Mouse (Mus musculus) heart, postnatal 0 days (tissue): Measurements from ENCODE around the gene Gm1043. TPM values are rescaled to one million over a fixed set of nuclear protein-coding genes. Genes with fewer than 3 reads are reported as not detected.

Source experiments
- ATAC-seq: fragments of 200-750 bp; cut with Nextera tagmentation; 2 replicates; pipeline ENCODE4 v1.8.0; 2017; ENCODE audit warnings: low read depth, moderate number of reproducible peaks, moderate library complexity; ENCODE audit not compliant: insufficient read depth
- DNase-seq: peaks from one replicate; pipeline ENCODE4 v3.0.0-alpha.2; 2016; ENCODE audit warnings: low spot score
- H3K27ac ChIP-seq: fragments of 300-500 bp; sonication (generic); 2 replicates; pipeline ENCODE4 v1.5.1; 2014; ENCODE audit warnings: low read depth, mild to moderate bottlenecking
- H3K27me3 ChIP-seq: fragments of 300-500 bp; sonication (generic); 2 replicates; pipeline ENCODE4 v1.6.1; 2014; ENCODE audit warnings: low read length, mixed read lengths; ENCODE audit not compliant: control insufficient read depth, insufficient read depth
- H3K36me3 ChIP-seq: fragments of 300-500 bp; sonication (generic); replicated peaks from 2 replicates; pipeline ENCODE4 v1.6.1; 2014; ENCODE audit warnings: low read length, mixed read lengths; ENCODE audit not compliant: control insufficient read depth, insufficient read depth
- H3K4me1 ChIP-seq: fragments of 300-500 bp; sonication (generic); 2 replicates; pipeline ENCODE4 v1.6.1; 2014; ENCODE audit warnings: antibody characterized with exemption; ENCODE audit not compliant: control insufficient read depth, insufficient read depth
- H3K4me2 ChIP-seq: fragments of 300-500 bp; sonication (generic); 2 replicates; pipeline ENCODE4 v1.6.1; 2014; ENCODE audit warnings: low read depth, mild to moderate bottlenecking, low read length, moderate library complexity
- H3K4me3 ChIP-seq: fragments of 300-500 bp; sonication (generic); 2 replicates; pipeline ENCODE4 v1.5.1; 2014; ENCODE audit warnings: low read depth, low read length
- H3K9ac ChIP-seq: fragments of 300-500 bp; sonication (generic); replicated peaks from 2 replicates; pipeline ENCODE4 v1.6.1; 2014; ENCODE audit warnings: low read depth, low read length, mixed read lengths
- H3K9me3 ChIP-seq: fragments of 300-500 bp; sonication (generic); replicated peaks from 2 replicates; pipeline ENCODE4 v1.6.1; 2016; ENCODE audit warnings: low read length; ENCODE audit not compliant: control insufficient read depth
- CTCF ChIP-seq: IDR thresholded peaks from 2 replicates; pipeline ENCODE4 v1.5.1; 2016; ENCODE audit warnings: antibody characterized with exemption, control low read depth, low read depth
- EP300 ChIP-seq: IDR thresholded peaks from 2 replicates; pipeline ENCODE4 v1.6.1; 2016; ENCODE audit warnings: antibody characterized with exemption, low read depth
- WGBS: fragments of 180-500 bp; shearing (Covaris S2); extraction: QIAGEN DNeasy Blood & Tissue Kit; methylation state at CpG from one replicate; pipeline ENCODE4 v1.1.7; 2014; 5-methylcytosine and 5-hydroxymethylcytosine counted together
- polyA plus RNA-seq: library from polyadenylated mRNA; unstranded; fragments of >200 nt; fragmentation: Nextera tagmentation; extraction: Ambion mirVana; gene quantifications from 2 replicates; pipeline ENCODE4 v1.2.1, GENCODE M21; 2015
- total RNA-seq: library from RNA; depleted of rRNA; stranded (reverse); fragments of >200 nt; gene quantifications from 2 replicates; pipeline ENCODE4 v1.2.3, GENCODE M21; 2014; ENCODE audit warnings: low replicate concordance

Gm1043 gene
- total and polyA plus RNA-seq, 2 experiments from 2014 or later, result not detected

DNA sequence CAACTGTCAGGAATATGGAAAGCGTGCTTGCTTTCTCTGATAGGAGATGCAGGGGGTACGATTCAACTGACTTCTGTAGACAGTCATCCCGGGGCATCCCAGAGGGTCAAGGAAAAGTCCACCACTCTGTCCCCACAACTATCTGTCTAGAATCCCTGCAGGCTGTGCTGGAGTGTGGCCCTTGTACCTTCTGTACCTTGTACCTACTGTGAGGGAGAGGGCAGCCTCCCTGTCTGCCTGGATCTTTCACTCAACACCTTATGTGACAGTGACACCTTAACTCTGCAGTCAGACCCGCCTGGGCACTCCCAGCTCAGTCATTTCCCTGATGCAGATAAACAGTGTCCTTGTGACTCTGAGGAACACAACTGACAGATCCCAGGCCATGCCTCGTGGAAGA, 65.5 kb downstream of the Gm1043 start:
- no peaks in the 10 kb centered on the region for H3K36me3 ChIP-seq
- no peak for DNase-seq
- no peak overlapping the region for H3K27ac ChIP-seq
- H3K9me3 ChIP-seq, result no peaks in the 10 kb centered on the region
- ATAC-seq, result no peak
- 0 out of 2 replicates have a peak, but pooled peaks cover 9% of the 10 kb centered on the region for H3K27me3 ChIP-seq
- no peak overlapping the region for H3K4me3 ChIP-seq
- TF ChIP-seq CTCF (no peak), EP300 (no peak)
- no peaks in the 10 kb centered on the region for H3K4me1 ChIP-seq
- no peak overlapping the region for H3K9ac ChIP-seq
- H3K4me2 ChIP-seq, result no peak overlapping the region
- 55% methylated on average over 5 of the region's 5 CpGs for WGBS

DNA sequence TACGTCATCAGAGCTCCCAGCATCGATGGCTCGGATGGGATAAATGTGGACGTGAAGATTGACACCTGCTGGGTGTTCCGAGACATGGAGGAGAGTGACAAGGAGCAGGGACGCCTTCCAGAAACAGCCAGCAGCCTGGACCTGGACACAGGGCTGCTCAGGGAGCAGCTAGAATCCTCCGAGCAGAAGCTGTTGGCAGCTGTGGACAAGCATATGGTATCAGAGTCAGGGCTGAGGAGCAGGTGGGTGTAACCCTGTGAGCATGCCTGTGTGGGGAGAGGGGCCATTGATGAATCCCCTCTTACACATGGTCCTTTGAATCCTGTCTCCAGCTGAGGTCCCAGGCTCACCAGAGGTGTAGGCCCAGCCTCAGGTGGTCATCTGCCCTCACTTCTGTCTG, 69.3 kb downstream of the Gm1043 start:
- Histone ChIP-seq H3K9me3 (no peaks in the 10 kb centered on the region), H3K9ac (no peak overlapping the region), H3K4me1 (no peaks in the 10 kb centered on the region), H3K36me3 (no peaks in the 10 kb centered on the region), H3K27me3 (peaks cover 15% of the 10 kb centered on the region; the same call in 1 of the 2 replicates), H3K27ac (no peak overlapping the region), H3K4me2 (no peak overlapping the region), H3K4me3 (no peak overlapping the region)
- TF ChIP-seq EP300, result no peak
- TF ChIP-seq CTCF, result no peak
- WGBS, result 53% methylated on average over 7 of the region's 7 CpGs
- DNase-seq (no peak), ATAC-seq (no peak)

DNA sequence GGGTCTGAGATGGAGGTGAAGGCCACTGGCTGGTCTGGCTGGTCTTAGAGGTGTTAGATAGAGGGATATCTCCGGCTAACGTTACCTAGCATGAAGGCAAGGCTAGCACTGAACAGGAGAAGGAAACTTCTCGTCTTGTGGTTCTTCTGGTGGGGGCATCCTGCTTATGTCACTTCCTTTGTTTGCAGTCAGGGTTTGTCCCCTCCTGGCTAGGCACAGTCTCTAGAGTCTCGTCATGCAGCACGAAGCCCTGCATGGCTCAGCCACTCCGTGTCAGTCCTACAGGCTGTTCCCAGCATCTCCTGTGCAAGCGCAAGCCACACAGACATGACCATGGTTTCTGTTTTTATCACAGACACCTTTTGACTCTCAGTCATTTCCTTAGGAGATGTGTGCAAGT, 73.2 kb downstream of the Gm1043 start:
- H3K9ac ChIP-seq, result no peak overlapping the region

DNA sequence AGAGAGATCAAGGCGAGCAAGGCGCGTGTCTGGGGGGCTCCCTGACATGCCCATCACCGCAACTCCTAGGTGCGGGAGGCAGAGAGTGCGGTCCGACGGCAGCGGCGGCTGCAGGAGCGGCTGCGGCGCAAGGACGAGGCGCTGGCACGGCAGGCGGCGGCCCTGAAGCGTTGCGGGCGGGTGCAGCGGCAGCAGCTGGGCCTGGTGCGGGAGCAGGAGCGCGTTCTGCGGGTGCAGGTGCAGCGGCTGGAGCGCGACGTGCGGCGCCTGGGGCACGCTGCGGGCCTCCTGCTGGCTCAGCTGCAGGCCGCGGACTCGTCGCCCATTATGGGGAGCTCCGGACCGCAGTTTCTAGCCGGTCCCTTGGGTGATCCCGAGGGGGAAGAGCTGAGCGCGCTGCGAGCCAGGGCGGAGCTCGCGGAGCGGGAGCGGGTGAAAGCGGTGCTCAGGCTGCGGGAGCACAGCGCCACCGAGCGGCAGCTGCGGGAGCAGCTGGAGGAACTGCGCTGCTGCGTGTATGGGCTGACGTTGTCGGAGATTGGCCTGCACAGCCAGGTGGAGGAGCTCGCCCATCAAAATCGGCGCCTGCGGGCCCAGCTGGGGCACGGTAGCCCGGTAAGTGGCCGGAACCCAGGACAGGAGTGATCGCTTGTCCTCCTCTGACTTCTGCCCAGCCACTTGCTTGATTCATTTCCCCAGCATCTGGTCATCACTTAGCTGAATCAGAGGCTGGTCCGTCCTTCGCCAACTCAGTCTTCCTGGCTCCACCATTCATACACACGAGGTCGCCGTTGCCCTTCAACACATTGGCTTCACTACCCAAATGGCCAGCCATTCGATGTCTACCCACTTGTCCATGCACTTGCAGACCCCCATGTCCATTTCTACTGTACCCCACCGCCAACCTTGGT, 78.0 kb downstream of the Gm1043 start:
- Histone ChIP-seq H3K36me3 (no peaks in the 10 kb centered on the region), H3K4me3 (peak overlapping the region; percentile 39), H3K9me3 (no peaks in the 10 kb centered on the region), H3K4me1 (0 out of 2 replicates have a peak, but pooled peaks cover 4% of the 10 kb centered on the region), H3K9ac (no peak overlapping the region), H3K27ac (no peak overlapping the region), H3K4me2 (peak overlapping the region; percentile 49), H3K27me3 (peaks cover 67% of the 10 kb centered on the region)
- ATAC-seq (peak; percentile 11; the same call in 1 of the 2 replicates), DNase-seq (peak; percentile 43)
- 7% methylated on average over 75 of the region's 75 CpGs for WGBS
- no peak for TF ChIP-seq EP300
- TF ChIP-seq CTCF, result peak; percentile 46

More for the DNA sequence above, 73.2 kb downstream of the Gm1043 start:
- DNase-seq, result no peak
- Histone ChIP-seq H3K27me3 (peaks cover 43% of the 10 kb centered on the region), H3K9me3 (no peaks in the 10 kb centered on the region), H3K27ac (no peak overlapping the region), H3K4me2 (no peak overlapping the region), H3K4me3 (no peak overlapping the region), H3K36me3 (no peaks in the 10 kb centered on the region), H3K4me1 (0 out of 2 replicates have a peak, but pooled peaks cover 4% of the 10 kb centered on the region)
- no peak for ATAC-seq
- TF ChIP-seq EP300 (no peak), CTCF (no peak)
- 61% methylated on average over 7 of the region's 7 CpGs for whole genome bisulfite sequencing

DNA sequence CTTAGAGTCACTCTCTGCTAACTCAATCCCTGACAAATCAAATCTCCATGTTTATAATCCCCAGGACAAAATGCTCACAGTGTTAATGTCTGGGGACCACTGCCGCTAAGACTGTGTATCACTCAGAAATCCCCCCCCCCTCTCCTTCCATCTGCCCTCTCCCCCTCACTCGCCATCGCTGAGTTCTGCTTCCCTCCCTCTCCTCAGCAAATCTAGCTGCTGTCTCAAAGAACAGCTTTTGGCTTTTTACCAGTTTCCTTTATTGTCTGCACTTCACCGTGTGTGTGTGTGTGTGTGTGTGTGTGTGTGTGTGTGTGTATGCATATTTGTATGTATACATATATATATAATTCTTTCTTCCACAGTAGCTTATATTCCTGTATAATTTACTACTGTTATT, 91.3 kb downstream of the Gm1043 start:
- Histone ChIP-seq H3K27me3 (0 out of 2 replicates have a peak, but pooled peaks cover 11% of the 10 kb centered on the region), H3K36me3 (no peaks in the 10 kb centered on the region), H3K27ac (no peak overlapping the region), H3K4me1 (no peaks in the 10 kb centered on the region), H3K4me3 (no peak overlapping the region), H3K9ac (no peak overlapping the region), H3K9me3 (0 out of 2 replicates have a peak, but pooled peaks cover 4% of the 10 kb centered on the region), H3K4me2 (no peak overlapping the region)
- 46% methylated on average over 4 of the region's 4 CpGs for WGBS
- no peak for TF ChIP-seq EP300
- no peak for TF ChIP-seq CTCF
- ATAC-seq (no peak), DNase-seq (no peak)
